Mouse (Mus musculus): ENCODE measurements around the gene Gpbar1. TPM values are rescaled to one million over a fixed set of nuclear protein-coding genes. Genes with fewer than 3 reads are reported as not detected.
"Not testable (repeated sequence)": the region's sequence is repeated elsewhere in the genome, so short reads cannot be mapped to it uniquely, and the experiment has no call there.

The Gpbar1 gene
- polyA plus RNA-seq, 1 experiment from 2014 or later = 2.1 TPM

GRCm38 (mm10) chr1:74280591-74281325, 2.4 kb downstream of the Gpbar1 start:
- H3K27ac ChIP-seq = no peak overlapping the region
- no peaks in the 10 kb centered on the region for H3K9me3 ChIP-seq (replicated peaks)
- WGBS = 91% methylated on average over 14 of the region's 14 CpGs
- no peaks in the 10 kb centered on the region for H3K27me3 ChIP-seq
- H3K9ac ChIP-seq = no peak overlapping the region
- H3K36me3 ChIP-seq = peaks cover 49% of the 10 kb centered on the region
- no peak for ATAC-seq (replicated peaks; ENCODE audit: low FRiP score)
- no peak overlapping the region for H3K4me3 ChIP-seq (replicated peaks)
- H3K4me2 ChIP-seq = no peak overlapping the region
- H3K4me1 ChIP-seq = peaks cover 51% of the 10 kb centered on the region

GRCm38 (mm10) chr1:74281372-74281771, 3.0 kb downstream of the Gpbar1 start:
- Histone ChIP-seq H3K4me1 (peaks cover 55% of the 10 kb centered on the region), H3K27me3 (no peaks in the 10 kb centered on the region), H3K4me3 (replicated peaks) (no peak overlapping the region), H3K36me3 (peaks cover 51% of the 10 kb centered on the region), H3K9ac (no peak overlapping the region), H3K27ac (no peak overlapping the region), H3K4me2 (no peak overlapping the region), H3K9me3 (replicated peaks) (no peaks in the 10 kb centered on the region)
- WGBS = 97% methylated on average over 2 of the region's 2 CpGs
- ATAC-seq (replicated peaks; ENCODE audit: low FRiP score) = no peak

GRCm38 (mm10) chr1:74281886-74282285, 3.5 kb downstream of the Gpbar1 start:
- no peaks in the 10 kb centered on the region for H3K9me3 ChIP-seq (replicated peaks)
- no peak for ATAC-seq (replicated peaks; ENCODE audit: low FRiP score)
- H3K4me3 ChIP-seq (replicated peaks) = no peak overlapping the region
- WGBS = 95% methylated on average over 8 of the region's 8 CpGs
- peaks cover 55% of the 10 kb centered on the region for H3K4me1 ChIP-seq
- H3K9ac ChIP-seq = no peak overlapping the region
- H3K27ac ChIP-seq = no peak overlapping the region
- H3K4me2 ChIP-seq = no peak overlapping the region
- H3K36me3 ChIP-seq = peaks cover 56% of the 10 kb centered on the region
- H3K27me3 ChIP-seq = no peaks in the 10 kb centered on the region

GRCm38 (mm10) chr1:74282896-74283625, 4.7 kb downstream of the Gpbar1 start:
- ATAC-seq (replicated peaks; ENCODE audit: low FRiP score) = no peak
- Histone ChIP-seq H3K36me3 (peaks cover 64% of the 10 kb centered on the region), H3K4me1 (peaks cover 46% of the 10 kb centered on the region), H3K4me2 (peak overlapping the region; percentile 76), H3K27me3 (no peaks in the 10 kb centered on the region), H3K4me3 (replicated peaks) (peak overlapping the region; percentile 6; the same call in 1 of the 2 replicates), H3K27ac (no peak overlapping the region), H3K9me3 (replicated peaks) (no peaks in the 10 kb centered on the region), H3K9ac (no peak overlapping the region)
- WGBS = 91% methylated on average over 10 of the region's 10 CpGs

- Histone ChIP-seq H3K36me3 (peaks cover 68% of the 10 kb centered on the region), H3K9ac (peak overlapping the region; percentile 86), H3K9me3 (replicated peaks) (no peaks in the 10 kb centered on the region), H3K4me3 (replicated peaks) (peak overlapping the region; percentile 92), H3K27me3 (no peaks in the 10 kb centered on the region), H3K4me2 (peak overlapping the region; percentile 76), H3K4me1 (peaks cover 40% of the 10 kb centered on the region), H3K27ac (peak overlapping the region; percentile 89)
- peak; percentile 61 for ATAC-seq (replicated peaks; ENCODE audit: low FRiP score)
- 10% methylated on average over 15 of the region's 15 CpGs for WGBS
Measured at GRCm38 (mm10) chr1:74283686-74284463, 5.5 kb downstream of the Gpbar1 start.

GRCm38 (mm10) chr1:74284543-74285160, 6.3 kb downstream of the Gpbar1 start, which contains the start of the genes Aamp and Pnkd:
Gene Aamp (minus strand): TSS chr1:74284738.
Gene Pnkd (plus strand): TSS chr1:74284930.
- peak; percentile 97 for ATAC-seq (replicated peaks; ENCODE audit: low FRiP score)
- WGBS = under 1% methylated on average over 55 of the region's 56 CpGs
- H3K36me3 ChIP-seq = peaks cover 68% of the 10 kb centered on the region

GRCm38 (mm10) chr1:74285212-74286010, 7.1 kb downstream of the Gpbar1 start:
- H3K9me3 ChIP-seq (replicated peaks) = no peaks in the 10 kb centered on the region
- WGBS = 5% methylated on average over 23 of the region's 23 CpGs
- peaks cover 39% of the 10 kb centered on the region for H3K4me1 ChIP-seq
- H3K9ac ChIP-seq = peak overlapping the region; percentile 66
- peaks cover 68% of the 10 kb centered on the region for H3K36me3 ChIP-seq
- peak overlapping the region; percentile 30; the same call in 1 of the 2 replicates for H3K27ac ChIP-seq
- peak overlapping the region; percentile 80 for H3K4me2 ChIP-seq
- H3K27me3 ChIP-seq = no peaks in the 10 kb centered on the region
- no peak; the same call in 1 of the 2 replicates for ATAC-seq (replicated peaks; ENCODE audit: low FRiP score)
- H3K4me3 ChIP-seq (replicated peaks) = peak overlapping the region; percentile 92

More at GRCm38 (mm10) chr1:74284543-74285160, 6.3 kb downstream of the Gpbar1 start, which contains the start of the genes Aamp and Pnkd:
- H3K4me3 ChIP-seq (replicated peaks) = peak within 1 kb of the TSS; percentile 92
- peaks cover 39% of the 10 kb centered on the region for H3K4me1 ChIP-seq
- H3K27ac ChIP-seq = peak within 1 kb of the TSS; percentile 89
- no peaks in the 10 kb centered on the region for H3K27me3 ChIP-seq
- H3K9me3 ChIP-seq (replicated peaks) = no peaks in the 10 kb centered on the region
- peak within 1 kb of the TSS; percentile 86 for H3K9ac ChIP-seq
- peak within 1 kb of the TSS; percentile 80 for H3K4me2 ChIP-seq

GRCm38 (mm10) chr1:74286869-74287607, 8.7 kb downstream of the Gpbar1 start:
- Histone ChIP-seq H3K36me3 (peaks cover 66% of the 10 kb centered on the region), H3K4me1 (peaks cover 32% of the 10 kb centered on the region)
- H3K9ac ChIP-seq; ATAC-seq (replicated peaks; ENCODE audit: low FRiP score); H3K27me3 ChIP-seq; H3K4me3 ChIP-seq (replicated peaks); H3K4me2 ChIP-seq; H3K27ac ChIP-seq; H3K9me3 ChIP-seq (replicated peaks): not testable (repeated sequence)
- 61% methylated on average over 15 of the region's 17 CpGs for WGBS

GRCm38 (mm10) chr1:74288327-74288726, 10.0 kb downstream of the Gpbar1 start:
- WGBS = 82% methylated on average over 4 of the region's 4 CpGs
- Histone ChIP-seq H3K9me3 (replicated peaks) (no peaks in the 10 kb centered on the region), H3K27me3 (no peaks in the 10 kb centered on the region), H3K4me2 (no peak overlapping the region), H3K27ac (no peak overlapping the region), H3K9ac (no peak overlapping the region), H3K4me1 (peaks cover 25% of the 10 kb centered on the region), H3K4me3 (replicated peaks) (no peak overlapping the region), H3K36me3 (peaks cover 66% of the 10 kb centered on the region)
- ATAC-seq (replicated peaks; ENCODE audit: low FRiP score) = no peak

- Histone ChIP-seq H3K9me3 (replicated peaks) (no peaks in the 10 kb centered on the region), H3K4me1 (peaks cover 28% of the 10 kb centered on the region), H3K4me3 (replicated peaks) (no peak overlapping the region), H3K9ac (no peak overlapping the region), H3K27me3 (no peaks in the 10 kb centered on the region), H3K36me3 (peaks cover 75% of the 10 kb centered on the region), H3K27ac (no peak overlapping the region), H3K4me2 (no peak overlapping the region)
- WGBS = 89% methylated on average over 9 of the region's 9 CpGs
- ATAC-seq (replicated peaks; ENCODE audit: low FRiP score) = no peak
Measured at GRCm38 (mm10) chr1:74289248-74289647, 10.9 kb downstream of the Gpbar1 start.
